Mouse (Mus musculus) stomach, embryonic 14.5 days (tissue): ENCODE results near the gene Slc25a54. TPM values are rescaled to one million over a fixed set of nuclear protein-coding genes. Genes with fewer than 3 reads are reported as not detected.

ENCODE experiments used
- ATAC-seq: fragments of 200-750 bp; cut with Nextera tagmentation; 2 replicates; pipeline ENCODE4 v1.8.0; 2017; ENCODE audit warnings: low read depth, moderate TSS enrichment; ENCODE audit not compliant: insufficient number of reproducible peaks, insufficient read depth, low FRiP score
- H3K27ac ChIP-seq: fragments of 300-500 bp; sonication (generic); 2 replicates; pipeline ENCODE4 v1.5.1; 2014; ENCODE audit warnings: mild to moderate bottlenecking, low read length, moderate library complexity, mixed read lengths
- H3K27me3 ChIP-seq: fragments of 300-500 bp; sonication (generic); 2 replicates; pipeline ENCODE4 v1.6.1; 2014; ENCODE audit warnings: low read length, control low read depth, mixed read lengths; ENCODE audit not compliant: control insufficient read depth, insufficient read depth
- H3K36me3 ChIP-seq: fragments of 300-500 bp; sonication (generic); 2 replicates; pipeline ENCODE4 v1.6.1; 2014; ENCODE audit warnings: mild to moderate bottlenecking, control low read depth, low read length, moderate library complexity, mixed read lengths; ENCODE audit not compliant: control insufficient read depth, insufficient read depth
- H3K4me1 ChIP-seq: fragments of 300-500 bp; sonication (generic); 2 replicates; pipeline ENCODE4 v1.6.1; 2014; ENCODE audit warnings: low read length, control low read depth, mixed read lengths; ENCODE audit not compliant: control insufficient read depth, insufficient read depth
- H3K4me2 ChIP-seq: fragments of 300-500 bp; sonication (generic); replicated peaks from 2 replicates; pipeline ENCODE4 v1.6.1; 2014; ENCODE audit warnings: low read depth, low read length, control low read depth
- H3K4me3 ChIP-seq: fragments of 300-500 bp; sonication (generic); 2 replicates; pipeline ENCODE4 v1.5.1; 2014; ENCODE audit warnings: low read depth, low read length, control low read depth
- H3K9ac ChIP-seq: fragments of 300-500 bp; sonication (generic); replicated peaks from 2 replicates; pipeline ENCODE4 v1.6.1; 2014; ENCODE audit warnings: low read depth, mild to moderate bottlenecking, control low read depth, low read length, moderate library complexity, mixed read lengths
- H3K9me3 ChIP-seq: fragments of 300-500 bp; sonication (generic); 2 replicates; pipeline ENCODE4 v1.6.1; 2016; ENCODE audit warnings: low read depth, low read length, control low read depth; ENCODE audit not compliant: control insufficient read depth
- WGBS: fragments of 180-500 bp; shearing (Covaris S2); extraction: QIAGEN DNeasy Blood & Tissue Kit; methylation state at CpG from one replicate; pipeline ENCODE4 v1.1.7; 2014; 5-methylcytosine and 5-hydroxymethylcytosine counted together
- polyA plus RNA-seq: library from polyadenylated mRNA; unstranded; fragments of >200 nt; fragmentation: Nextera tagmentation; extraction: Ambion mirVana; gene quantifications from 2 replicates; pipeline ENCODE4 v1.2.1, GENCODE M21; 2014

Slc25a54 gene
- polyA plus RNA-seq, 1 experiment from 2014 or later: not detected

DNA sequence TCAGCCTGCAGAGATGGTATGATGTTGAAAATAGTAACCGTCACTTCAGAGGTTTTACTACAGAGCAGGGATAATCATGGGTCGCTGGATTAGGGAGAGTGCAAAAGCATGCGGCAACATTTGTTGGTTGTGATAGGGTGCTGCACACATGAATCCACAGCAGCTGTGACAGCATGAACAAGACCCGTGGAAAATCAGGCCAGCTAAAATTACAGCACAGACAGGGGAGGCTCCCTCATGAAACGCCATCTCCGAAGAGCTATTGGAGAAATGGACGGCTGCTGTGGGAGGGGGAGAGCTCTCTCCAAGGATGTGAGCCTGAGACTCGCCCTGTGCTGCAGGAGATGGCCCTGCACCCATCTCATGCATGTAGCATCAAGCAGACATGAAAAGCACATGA, 24.4 kb downstream of the Slc25a54 start:
- Histone ChIP-seq H3K27ac (no peak overlapping the region), H3K9ac (no peak overlapping the region), H3K27me3 (no peaks in the 10 kb centered on the region), H3K9me3 (no peaks in the 10 kb centered on the region), H3K4me2 (no peak overlapping the region), H3K4me1 (no peaks in the 10 kb centered on the region), H3K36me3 (no peaks in the 10 kb centered on the region), H3K4me3 (no peak overlapping the region)
- ATAC-seq: no peak
- WGBS: 55% methylated on average over 8 of the region's 8 CpGs

DNA sequence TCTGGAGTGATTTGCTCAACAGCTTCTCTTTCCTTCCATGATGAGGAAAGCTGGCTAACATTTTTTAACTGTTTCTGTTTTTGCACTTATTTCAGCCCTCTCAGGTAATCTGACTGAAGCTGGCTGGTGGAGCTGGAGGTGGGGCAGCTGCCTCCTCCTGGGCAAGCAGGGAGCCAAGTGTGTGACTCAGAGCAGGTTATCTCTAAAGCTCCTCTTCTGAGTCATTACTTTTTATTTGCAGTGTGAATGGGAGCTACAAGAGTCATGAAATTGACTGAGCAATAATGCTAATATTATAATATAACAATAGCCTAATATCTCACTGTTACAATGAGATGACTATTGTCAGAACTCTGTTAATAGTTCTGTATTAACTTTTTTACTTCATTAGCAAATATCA, 36.9 kb downstream of the Slc25a54 start:
- no peaks in the 10 kb centered on the region for H3K4me1 ChIP-seq
- H3K9me3 ChIP-seq: no peaks in the 10 kb centered on the region
- no peak overlapping the region for H3K4me2 ChIP-seq
- H3K27ac ChIP-seq: no peak overlapping the region
- no peaks in the 10 kb centered on the region for H3K27me3 ChIP-seq
- no peak overlapping the region for H3K4me3 ChIP-seq
- no peak for ATAC-seq
- no peaks in the 10 kb centered on the region for H3K36me3 ChIP-seq
- H3K9ac ChIP-seq: no peak overlapping the region

DNA sequence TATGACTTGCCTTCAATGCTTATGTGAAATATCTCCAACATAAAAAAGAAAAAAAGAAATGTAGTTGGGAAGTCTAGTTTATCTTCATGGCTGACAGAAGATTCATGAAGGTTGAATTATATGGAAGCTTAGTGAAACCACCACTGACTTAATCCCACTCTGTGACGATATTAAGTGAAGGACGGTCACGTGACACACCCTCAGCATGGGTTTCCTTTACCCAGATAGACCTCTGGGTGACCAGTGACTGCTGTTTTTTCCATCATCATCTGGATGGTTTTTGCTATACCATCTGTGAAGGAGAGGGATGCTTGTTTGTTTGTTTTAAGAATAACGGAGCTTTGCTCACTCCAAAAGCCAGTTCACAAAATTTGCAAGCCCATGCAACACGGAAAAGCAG, 39.3 kb downstream of the Slc25a54 start:
- ATAC-seq: no peak
- whole genome bisulfite sequencing: 68% methylated on average over 5 of the region's 5 CpGs
- H3K27me3 ChIP-seq: no peaks in the 10 kb centered on the region

DNA sequence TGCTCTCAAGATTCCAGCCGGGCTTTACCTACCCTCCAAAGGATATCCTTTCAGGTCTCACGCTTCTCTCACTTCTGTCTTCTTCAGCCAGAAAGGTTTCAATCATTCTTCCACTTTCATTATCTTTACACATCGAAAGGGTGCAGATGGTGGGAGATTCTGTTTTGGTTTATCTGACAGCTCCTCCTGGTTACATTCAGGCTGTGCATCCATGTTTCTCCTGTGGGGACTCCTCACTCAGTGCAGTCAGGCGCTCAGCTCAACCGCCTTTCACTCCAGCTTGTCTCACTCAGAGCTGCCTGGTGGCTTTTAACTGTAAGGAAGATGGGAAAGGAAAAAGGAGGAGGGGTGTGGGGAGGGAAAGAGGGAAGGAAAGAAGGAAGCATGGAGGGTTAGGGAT, 39.7 kb downstream of the Slc25a54 start:
- 50% methylated on average over 5 of the region's 5 CpGs for WGBS
- Histone ChIP-seq H3K4me1 (peaks cover 8% of the 10 kb centered on the region; the same call in 1 of the 2 replicates), H3K4me3 (no peak overlapping the region), H3K4me2 (no peak overlapping the region), H3K27ac (no peak overlapping the region), H3K27me3 (no peaks in the 10 kb centered on the region), H3K9me3 (no peaks in the 10 kb centered on the region), H3K9ac (no peak overlapping the region), H3K36me3 (no peaks in the 10 kb centered on the region)
- ATAC-seq: no peak

More for the DNA sequence above, 39.3 kb downstream of the Slc25a54 start:
- no peak overlapping the region for H3K4me3 ChIP-seq
- no peaks in the 10 kb centered on the region for H3K9me3 ChIP-seq
- H3K27ac ChIP-seq: no peak overlapping the region
- no peak overlapping the region for H3K4me2 ChIP-seq
- H3K4me1 ChIP-seq: peaks cover 8% of the 10 kb centered on the region; the same call in 1 of the 2 replicates
- no peak overlapping the region for H3K9ac ChIP-seq
- no peaks in the 10 kb centered on the region for H3K36me3 ChIP-seq

DNA sequence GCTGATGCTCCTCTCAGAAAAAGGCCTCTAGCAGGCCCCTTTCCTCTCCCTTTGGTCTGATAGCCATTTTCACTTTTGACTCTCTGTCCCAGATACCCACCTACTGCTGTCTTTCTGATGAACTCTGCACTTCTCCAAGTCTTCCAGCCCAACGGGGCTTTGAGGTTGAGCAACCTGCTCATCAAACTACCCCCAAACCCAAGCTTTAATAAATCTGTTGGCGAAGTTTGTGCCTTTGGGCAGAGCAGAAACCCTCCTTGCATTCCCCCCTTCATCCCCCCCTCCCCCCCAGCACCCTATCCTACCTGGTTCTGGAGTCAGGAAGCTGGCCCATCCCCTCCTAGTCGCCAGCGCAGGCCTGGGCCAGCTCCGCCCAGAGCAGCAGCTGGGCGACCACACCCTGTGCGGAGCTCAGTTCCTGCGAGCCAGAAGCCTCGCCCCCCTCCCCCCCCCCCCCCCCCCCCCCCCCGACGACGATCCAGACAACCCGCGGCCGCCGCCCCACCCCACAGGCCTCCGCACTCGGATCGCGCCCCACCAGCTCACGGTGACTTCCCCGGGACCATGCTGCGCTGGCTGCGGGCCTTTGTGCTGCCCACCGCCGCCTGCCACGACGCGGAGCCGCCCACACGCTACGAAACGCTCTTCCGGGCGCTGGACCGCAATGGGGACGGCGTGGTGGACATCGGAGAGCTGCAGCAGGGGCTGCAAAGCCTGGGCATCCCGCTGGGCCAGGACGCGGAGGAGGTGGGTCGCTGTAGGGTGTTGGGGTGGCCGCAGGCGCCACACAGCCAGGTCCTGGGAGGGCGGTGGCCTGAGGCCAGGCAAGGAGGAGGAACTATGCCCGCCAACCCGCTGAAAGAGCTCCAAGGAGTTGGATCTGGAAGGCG, 42.6 kb downstream of the Slc25a54 start, which contains the start of gene Slc25a24:
TSS of gene Slc25a24 (plus strand) at position 509 of the 890 bp plus-strand sequence.
- H3K9me3 ChIP-seq: no peaks in the 10 kb centered on the region
- H3K36me3 ChIP-seq: no peaks in the 10 kb centered on the region; the same call in 1 of the 2 replicates
- peak within 1 kb of the TSS; percentile 84 for H3K27ac ChIP-seq
- H3K9ac ChIP-seq: peak within 1 kb of the TSS; percentile 90
- ATAC-seq: peak; percentile 93
- H3K4me2 ChIP-seq: peak within 1 kb of the TSS; percentile 50
- peak within 1 kb of the TSS; percentile 92 for H3K4me3 ChIP-seq
- H3K4me1 ChIP-seq: peaks cover 8% of the 10 kb centered on the region; the same call in 1 of the 2 replicates
- under 1% methylated on average over 40 of the region's 49 CpGs for WGBS
- H3K27me3 ChIP-seq: no peaks in the 10 kb centered on the region

DNA sequence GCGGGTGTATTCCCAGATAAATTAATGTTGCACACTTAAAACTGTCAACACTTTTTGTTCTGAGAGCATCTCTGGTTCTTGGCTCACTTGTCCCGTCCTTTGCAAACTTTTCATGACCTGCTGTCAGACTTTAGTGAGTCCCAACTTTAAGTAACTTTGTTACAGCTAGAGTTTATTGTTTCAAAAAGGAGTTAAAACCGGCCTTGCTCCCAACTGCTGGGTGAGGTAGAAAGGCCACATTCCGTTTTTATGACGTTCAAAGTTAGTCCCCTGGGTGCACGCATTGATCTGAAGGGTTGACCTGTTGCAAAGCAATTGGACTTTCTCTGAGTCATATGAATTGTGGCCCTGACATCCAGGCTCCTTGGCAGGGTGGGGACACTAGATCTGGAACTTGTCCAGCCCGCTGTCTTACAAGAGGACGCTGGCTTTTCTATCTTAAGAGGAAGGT, 43.3 kb downstream of the Slc25a54 start:
- peak overlapping the region; percentile 84 for H3K27ac ChIP-seq
- peaks cover 8% of the 10 kb centered on the region; the same call in 1 of the 2 replicates for H3K4me1 ChIP-seq
- H3K9ac ChIP-seq: peak overlapping the region; percentile 90
- no peak for ATAC-seq
- 5% methylated on average over 8 of the region's 8 CpGs for WGBS
- no peaks in the 10 kb centered on the region for H3K9me3 ChIP-seq
- no peaks in the 10 kb centered on the region; the same call in 1 of the 2 replicates for H3K36me3 ChIP-seq
- H3K4me3 ChIP-seq: peak overlapping the region; percentile 92
- peak overlapping the region; percentile 50 for H3K4me2 ChIP-seq
- no peaks in the 10 kb centered on the region for H3K27me3 ChIP-seq

DNA sequence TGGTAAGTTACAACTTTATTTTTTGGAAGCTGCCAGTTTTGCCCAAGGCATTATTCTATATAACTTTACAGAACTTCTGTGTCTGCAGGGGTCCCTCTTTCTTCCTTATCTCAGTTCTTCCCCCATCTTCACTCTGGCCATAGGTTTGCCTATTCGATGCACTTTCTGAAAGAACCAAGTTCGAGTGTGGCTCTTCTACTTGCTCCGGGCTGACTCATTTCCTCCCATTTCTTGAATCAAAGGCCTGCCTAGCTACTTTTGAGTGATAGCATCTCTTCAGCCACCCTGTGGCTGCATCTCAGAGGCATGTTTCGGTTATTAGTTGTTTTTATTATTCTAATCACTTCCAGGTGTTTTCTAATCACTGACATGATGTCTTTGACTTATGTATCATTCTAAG, 43.8 kb downstream of the Slc25a54 start:
- H3K4me2 ChIP-seq: peak overlapping the region; percentile 50
- no peaks in the 10 kb centered on the region for H3K9me3 ChIP-seq
- H3K27me3 ChIP-seq: no peaks in the 10 kb centered on the region
- H3K36me3 ChIP-seq: no peaks in the 10 kb centered on the region; the same call in 1 of the 2 replicates
- H3K4me1 ChIP-seq: peaks cover 8% of the 10 kb centered on the region; the same call in 1 of the 2 replicates
- no peak for ATAC-seq
- peak overlapping the region; percentile 92 for H3K4me3 ChIP-seq
- H3K27ac ChIP-seq: no peak overlapping the region
- WGBS: 37% methylated on average over 4 of the region's 4 CpGs
- H3K9ac ChIP-seq: no peak overlapping the region

DNA sequence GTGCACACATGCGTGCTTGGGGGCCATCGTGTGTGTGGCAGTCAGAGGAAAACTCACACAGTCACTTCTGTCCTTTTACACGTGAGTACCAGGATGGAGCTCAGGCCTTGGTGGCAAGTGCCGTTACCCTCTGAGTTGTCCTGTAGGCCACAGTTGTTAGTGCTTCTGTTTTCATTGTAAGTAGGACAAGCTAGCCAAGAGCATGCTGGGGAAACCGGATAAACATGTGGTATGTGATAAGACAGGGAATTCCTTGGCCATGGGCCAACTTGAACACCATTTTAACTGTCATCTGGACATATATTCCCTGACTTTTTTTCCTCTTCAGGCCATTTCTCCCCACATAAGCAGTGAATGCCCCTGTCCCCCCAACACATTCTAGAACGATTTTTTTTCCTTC, 45.3 kb downstream of the Slc25a54 start:
- 70% methylated on average over 6 of the region's 6 CpGs for WGBS

More for the DNA sequence above, 45.3 kb downstream of the Slc25a54 start:
- no peak for ATAC-seq
- H3K4me2 ChIP-seq: no peak overlapping the region
- H3K9ac ChIP-seq: no peak overlapping the region
- H3K27me3 ChIP-seq: no peaks in the 10 kb centered on the region
- no peak overlapping the region for H3K4me3 ChIP-seq
- H3K27ac ChIP-seq: no peak overlapping the region
- H3K4me1 ChIP-seq: peaks cover 8% of the 10 kb centered on the region; the same call in 1 of the 2 replicates
- no peaks in the 10 kb centered on the region; the same call in 1 of the 2 replicates for H3K36me3 ChIP-seq
- H3K9me3 ChIP-seq: no peaks in the 10 kb centered on the region
